Mouse (Mus musculus): ENCODE data around the gene Slc25a10.

Gene Slc25a10

DNA sequence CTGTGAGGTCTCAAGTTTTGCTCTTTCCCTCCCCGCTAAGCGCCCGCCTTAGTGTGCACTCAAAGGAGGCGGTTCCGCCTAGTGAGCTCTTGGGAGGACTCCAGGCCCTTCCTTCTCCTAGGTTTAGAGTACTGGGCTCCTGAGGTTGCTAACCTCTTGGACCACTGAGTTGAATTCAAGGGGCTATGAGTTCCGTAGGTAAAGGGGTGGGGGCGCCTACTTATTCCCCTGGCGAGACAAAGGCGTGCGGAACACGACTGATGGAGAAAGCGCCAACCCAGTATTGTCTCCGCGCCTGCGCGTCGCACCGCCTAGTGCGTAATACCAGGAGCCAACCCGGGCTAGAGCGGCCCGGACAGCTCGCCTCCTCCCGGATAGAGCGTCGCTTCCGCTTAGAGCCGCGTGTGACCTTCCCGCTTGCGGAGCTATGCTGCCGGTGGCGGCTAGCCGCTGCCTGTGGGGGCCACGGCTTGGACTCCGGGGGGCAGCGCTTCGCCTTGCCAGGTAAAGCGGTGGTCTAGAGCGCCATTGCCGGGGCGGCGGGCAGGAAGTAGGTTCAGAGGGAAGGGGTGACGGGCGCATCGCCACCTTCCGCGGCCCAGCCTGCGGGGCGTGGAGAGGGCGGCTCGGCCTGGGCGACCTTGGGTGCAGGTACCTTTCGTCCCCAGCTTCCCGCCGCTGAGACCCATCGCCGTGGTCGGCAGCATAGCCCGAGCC, 7.2 kb upstream of the Slc25a10 start, which contains the start of gene Mrpl12:
Mrpl12 (plus strand) TSS at position 349 of the 717 bp plus-strand sequence.
- in situ Hi-C loops (cut with MboI, MseI): no loop called here

GRCm38 (mm10) chr11:120485251-120485650, 6.4 kb upstream of the Slc25a10 start:
- in situ Hi-C loops (cut with MboI, MseI): no loop called here

DNA sequence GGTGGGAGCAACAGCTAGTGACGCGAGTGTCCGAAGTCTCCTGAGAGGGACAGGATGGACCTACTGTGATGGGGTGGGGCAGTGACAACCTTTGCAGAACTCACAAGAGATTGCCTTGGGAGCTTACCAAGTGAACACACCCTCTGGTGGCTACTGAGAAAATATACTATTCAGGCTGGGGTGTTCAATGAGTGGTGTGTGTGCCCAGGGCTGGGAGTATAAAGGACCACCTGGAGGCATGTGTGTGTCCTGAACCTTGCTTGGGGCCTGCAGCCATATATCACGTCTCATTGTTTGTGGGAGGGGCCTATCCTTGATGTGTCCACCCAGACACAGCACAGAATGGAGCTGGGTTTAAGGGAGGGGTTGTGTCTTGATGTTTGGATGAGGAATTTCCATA, 3.1 kb upstream of the Slc25a10 start:
- in situ Hi-C loops (cut with MboI, MseI): no loop called here

DNA sequence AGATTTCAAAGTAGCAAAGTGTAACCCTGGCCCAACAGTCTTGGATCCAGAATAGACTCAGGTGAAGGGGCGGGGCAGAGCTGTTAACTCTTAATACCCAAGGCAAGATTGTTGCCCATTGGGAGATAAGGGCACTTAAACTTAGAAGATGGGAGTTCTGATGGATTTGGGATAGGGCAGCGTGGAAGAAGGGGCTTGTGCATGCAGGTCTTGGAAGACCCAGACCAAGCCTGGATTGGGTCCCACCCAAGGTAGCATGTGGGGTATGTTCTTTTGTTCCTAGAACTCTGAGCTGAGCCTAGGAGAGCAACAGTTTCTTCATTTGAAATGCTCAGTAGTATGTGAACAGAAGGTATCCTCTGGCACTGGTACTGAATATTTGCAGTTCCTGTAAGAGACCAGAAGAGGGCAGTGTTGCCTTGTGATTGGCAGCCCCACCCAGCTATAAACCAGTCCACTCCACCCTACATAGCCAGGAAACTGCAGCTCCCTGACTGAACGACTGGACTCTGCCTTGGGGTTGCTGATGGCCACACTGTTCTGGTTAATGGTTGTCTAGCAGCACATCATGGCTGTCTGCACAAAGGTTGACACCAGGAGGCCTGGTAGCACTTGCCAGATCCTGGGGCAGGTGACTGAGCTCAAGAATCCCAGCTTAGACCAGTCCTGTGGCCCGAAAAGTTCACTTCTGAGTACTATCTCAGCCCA, 2.4 kb upstream of the Slc25a10 start:
- in situ Hi-C loops (cut with MboI, MseI): no loop called here

DNA sequence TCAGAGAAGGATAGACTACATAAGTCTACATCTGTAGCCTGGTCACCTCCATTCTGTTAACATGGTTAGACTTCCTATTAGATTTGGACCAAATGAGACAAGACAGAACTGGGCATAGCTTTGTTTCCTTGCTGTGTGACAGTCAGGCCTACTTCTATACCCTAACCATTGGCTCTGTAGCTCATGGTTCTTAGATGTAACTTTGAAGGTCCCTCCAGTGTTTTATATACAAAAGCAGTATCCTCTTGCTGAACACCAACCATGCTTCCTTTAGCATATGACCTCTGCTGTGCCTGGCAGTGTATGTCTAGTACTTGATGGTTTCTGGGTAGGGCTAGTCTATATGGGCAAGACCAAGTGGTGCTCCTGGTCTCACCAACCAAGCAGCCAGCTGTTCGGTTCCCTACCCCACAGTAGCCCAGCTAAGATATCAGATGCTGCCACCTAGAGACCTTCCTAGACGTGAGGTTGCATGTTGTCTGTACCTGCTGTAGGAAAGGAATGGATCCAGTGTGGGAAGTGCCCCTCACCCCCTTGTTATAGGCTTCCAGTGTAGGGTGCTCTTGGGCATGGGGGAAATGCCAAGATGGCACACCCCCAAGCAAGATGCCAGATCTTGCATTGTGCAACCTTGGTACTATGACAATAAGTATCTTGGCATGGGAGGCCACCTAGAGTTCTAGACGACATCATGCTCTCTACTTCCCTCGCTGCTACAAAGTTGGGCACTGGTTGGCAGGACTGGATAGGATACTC, 1.2 kb upstream of the Slc25a10 start:
- in situ Hi-C loops (cut with MboI, MseI): no loop called here

GRCm38 (mm10) chr11:120492024-120492877, 611 bp downstream of the Slc25a10 start:
- in situ Hi-C loops (cut with MboI, MseI): no loop called here

GRCm38 (mm10) chr11:120492878-120493203, 1.2 kb downstream of the Slc25a10 start:
- in situ Hi-C loops (cut with MboI, MseI): no loop called here

DNA sequence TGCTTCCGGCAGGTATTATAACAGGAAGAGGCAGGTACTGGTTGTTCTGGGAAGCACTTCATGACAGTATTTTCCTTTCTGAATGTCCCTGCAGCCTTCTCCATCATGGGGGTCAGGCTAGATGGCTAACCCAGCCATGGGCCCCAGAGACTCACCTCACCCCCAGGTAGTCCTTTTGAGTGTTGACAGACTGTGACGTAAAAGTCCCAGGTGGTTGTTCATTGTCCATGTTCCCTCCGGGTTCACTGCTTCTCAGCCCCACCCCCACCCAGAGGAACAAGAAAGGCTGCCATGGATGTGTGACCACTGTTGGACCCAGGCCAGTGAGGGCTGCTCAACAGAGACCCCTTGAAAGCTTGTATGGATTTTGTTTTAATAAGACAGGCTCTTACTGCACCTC, 1.7 kb downstream of the Slc25a10 start:
- in situ Hi-C loops (cut with MboI, MseI): no loop called here

GRCm38 (mm10) chr11:120493911-120494310, 2.3 kb downstream of the Slc25a10 start:
- in situ Hi-C loops (cut with MboI, MseI): no loop called here

DNA sequence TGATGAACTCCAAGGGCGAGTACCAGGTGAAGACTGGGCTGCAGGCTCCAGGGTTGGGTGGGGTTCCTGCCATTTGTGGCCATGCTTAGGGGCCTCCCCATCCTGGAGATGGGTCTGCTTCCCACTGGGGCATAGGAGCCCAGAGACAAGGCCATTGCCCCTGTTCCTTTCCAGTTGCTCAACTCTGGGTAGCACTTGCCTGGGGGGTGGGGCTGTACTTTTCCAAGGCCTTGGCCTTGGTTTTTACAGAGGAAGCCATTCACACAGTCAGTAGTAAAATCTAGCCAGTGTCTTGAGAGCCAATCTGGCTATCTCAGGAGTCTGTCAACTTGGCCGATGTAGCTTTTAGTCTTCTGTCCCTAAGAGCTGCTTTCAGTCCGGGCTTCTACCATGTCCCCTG, 5.8 kb downstream of the Slc25a10 start:
- in situ Hi-C loops (cut with MboI, MseI): no loop called here

GRCm38 (mm10) chr11:120498226-120498625, 6.6 kb downstream of the Slc25a10 start:
- in situ Hi-C loops (cut with MboI, MseI): no loop called here

- in situ Hi-C loops (cut with MboI, MseI): no loop called here
Observed at GRCm38 (mm10) chr11:120498891-120499290, 7.3 kb downstream of the Slc25a10 start.

- in situ Hi-C loops (cut with MboI, MseI): no loop called here
Observed at GRCm38 (mm10) chr11:120499894-120500293, 8.3 kb downstream of the Slc25a10 start.

GRCm38 (mm10) chr11:120500357-120500756, 8.7 kb downstream of the Slc25a10 start:
- in situ Hi-C loops (cut with MboI, MseI): no loop called here

DNA sequence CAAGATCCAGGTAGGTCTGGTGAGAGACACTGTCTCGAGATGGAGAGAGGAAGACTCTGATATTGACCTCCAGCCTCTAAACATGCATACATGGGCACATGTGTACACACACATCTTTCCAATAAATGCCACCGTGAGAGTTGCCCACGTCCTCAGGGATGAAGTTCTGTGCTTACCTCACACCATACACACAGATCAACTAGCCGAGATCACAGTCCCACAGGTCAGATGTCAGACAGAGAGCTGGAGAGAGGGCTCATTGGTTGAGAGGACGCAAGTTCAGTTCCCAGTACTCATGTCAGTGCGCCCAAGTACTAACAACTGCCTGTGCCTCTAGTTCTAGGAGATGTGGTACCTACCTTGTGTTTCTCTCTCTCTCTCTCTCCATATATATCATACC, 9.4 kb downstream of the Slc25a10 start:
- in situ Hi-C loops (cut with MboI, MseI): no loop called here

GRCm38 (mm10) chr11:120501701-120502100, 10.1 kb downstream of the Slc25a10 start:
- in situ Hi-C loops (cut with MboI, MseI): no loop called here

- in situ Hi-C loops (cut with MboI, MseI): no loop called here
Observed at GRCm38 (mm10) chr11:120505661-120506060, 14.0 kb downstream of the Slc25a10 start.

GRCm38 (mm10) chr11:120506899-120507298, 15.3 kb downstream of the Slc25a10 start:
- in situ Hi-C loops (cut with MboI, MseI): no loop called here

- in situ Hi-C loops (cut with MboI, MseI): no loop called here
Observed at GRCm38 (mm10) chr11:120507611-120508289, 16.1 kb downstream of the Slc25a10 start.

DNA sequence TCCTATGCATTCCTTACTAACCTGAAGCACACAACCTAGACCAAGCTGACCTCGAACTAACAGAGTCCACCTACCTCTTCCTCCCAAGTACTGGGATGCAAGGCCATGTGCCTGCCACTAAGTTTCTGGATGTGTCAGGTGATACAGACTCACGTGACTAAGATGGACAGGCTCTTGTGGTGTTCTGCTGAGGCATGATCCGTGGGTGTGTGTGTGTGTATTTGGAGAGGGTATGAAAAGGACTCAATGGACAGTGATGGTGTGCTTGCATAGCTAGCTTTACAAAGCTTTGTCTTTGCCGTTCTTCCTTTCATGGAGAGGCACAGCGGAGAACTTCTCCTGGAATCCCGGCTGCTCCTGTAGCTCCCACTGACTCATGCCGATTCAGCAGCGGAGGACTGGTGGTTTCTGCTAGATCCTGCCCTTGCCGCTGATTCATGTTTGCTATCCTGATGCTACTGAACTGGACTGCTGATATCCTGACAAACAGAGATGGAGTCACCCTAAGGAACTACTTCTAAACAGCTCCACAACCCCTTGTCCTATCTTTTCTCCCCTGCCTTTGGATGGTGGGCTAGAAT, 16.7 kb downstream of the Slc25a10 start:
- in situ Hi-C loops (cut with MboI, MseI): no loop called here

- in situ Hi-C loops (cut with MboI, MseI): loop anchor here (5.0 kb wide), 1 partner anchor 52 kb away; no protein-coding TSS in a partner anchor
Observed at GRCm38 (mm10) chr11:120509940-120510339, 18.3 kb downstream of the Slc25a10 start.
